11 mouse cellular contexts compared by ENCODE assay signal in the genomic region with DNA sequence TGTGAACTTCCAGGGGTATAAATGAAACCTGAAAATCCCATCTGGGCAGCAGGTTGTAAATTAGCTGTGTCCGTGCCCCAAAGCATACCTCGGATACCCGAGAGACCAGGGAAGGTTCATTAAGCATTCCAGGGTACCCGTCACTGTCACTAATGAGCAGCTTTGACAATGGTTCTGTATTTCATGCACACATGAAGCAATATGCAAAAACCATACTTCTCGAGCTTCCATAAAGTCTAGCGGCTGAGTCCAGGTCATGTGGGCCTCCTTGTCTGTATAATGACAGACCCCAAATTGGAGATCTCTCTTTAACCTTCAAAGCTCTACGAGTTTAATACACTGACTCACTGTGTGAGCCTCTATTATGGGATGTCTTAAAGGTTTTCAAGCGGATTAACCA.
"Had no signal": no experiment of that assay in that cellular context is flagged by ENCODE, and none has a peak within 500 bp of the region (broad histone marks: within the 10 kb centered on the region; RNA-seq: fewer than 3 reads in every experiment).

No protein-coding gene starts in this region.

- H3K9ac ChIP-seq: intestine, embryonic 15.5 days; kidney, embryonic 15.5 days; limb, embryonic 13.5 days; liver, embryonic 14.5 days; neural tube, embryonic 15.5 days had no signal

- H3K4me2 ChIP-seq: intestine, embryonic 15.5 days; kidney, embryonic 15.5 days; limb, embryonic 13.5 days; neural tube, embryonic 15.5 days had no signal

- H3K9me3 ChIP-seq: intestine, embryonic 15.5 days; kidney, embryonic 15.5 days; limb, embryonic 13.5 days; neural tube, embryonic 15.5 days had no signal

- H3K27me3 ChIP-seq: intestine, embryonic 15.5 days; kidney, embryonic 15.5 days; limb, embryonic 13.5 days; neural tube, embryonic 15.5 days had no signal

- ATAC-seq: intestine, embryonic 15.5 days had no signal

- H3K4me1 ChIP-seq: intestine, embryonic 15.5 days; kidney, embryonic 15.5 days; limb, embryonic 13.5 days; neural tube, embryonic 15.5 days had no signal

- H3K4me3 ChIP-seq: intestine, embryonic 15.5 days; kidney, embryonic 15.5 days; limb, embryonic 13.5 days; neural tube, embryonic 15.5 days had no signal

- H3K27ac ChIP-seq: intestine, embryonic 15.5 days; kidney, embryonic 15.5 days; limb, embryonic 13.5 days; liver, embryonic 14.5 days; neural tube, embryonic 15.5 days had no signal

- DNase-seq: kidney, adult 18-20 months; kidney, postnatal 14 days; left cerebral cortex, postnatal 4 days; lung, adult 18-20 months; right cerebral cortex, postnatal 25 days; thymus, postnatal 36 days had no signal

- H3K36me3 ChIP-seq: intestine, embryonic 15.5 days; kidney, embryonic 15.5 days; limb, embryonic 13.5 days; neural tube, embryonic 15.5 days had no signal
